Mouse (Mus musculus): ENCODE results near the gene Tcf7l2. TPM values are rescaled to one million over a fixed set of nuclear protein-coding genes. Genes with fewer than 3 reads are reported as not detected.

Tcf7l2 gene
- total and polyA plus RNA-seq, 2 experiments = 3.2 to 14.6 TPM

DNA sequence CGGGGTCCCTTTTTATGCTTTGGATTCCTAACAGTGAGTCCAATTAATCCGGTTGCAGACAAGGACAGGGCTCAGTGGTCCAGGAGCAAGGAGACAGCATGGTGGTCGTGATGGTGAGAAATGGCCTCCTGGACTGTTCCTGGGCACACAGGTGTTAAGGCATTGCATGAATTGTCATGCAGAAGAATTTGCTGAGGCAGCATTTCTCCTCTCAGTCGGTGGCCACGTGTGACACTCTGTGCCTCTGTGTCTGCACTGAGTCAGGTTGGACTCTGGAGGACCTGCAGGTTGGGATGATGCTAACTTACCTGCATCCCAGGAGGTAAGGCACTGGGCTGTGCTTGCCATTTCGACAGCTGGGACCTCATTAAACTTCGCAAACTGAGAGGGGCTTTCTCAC, 63.2 kb downstream of the Tcf7l2 start:
- TF ChIP-seq CTCF (IDR thresholded peaks at IDR 0.05; ENCODE audit: low read depth, low read length) (no peak), POLR2A (IDR thresholded peaks at IDR 0.05; ENCODE audit: extremely low read depth, insufficient read depth, low read length) (no peak)
- Histone ChIP-seq H3K36me3 (ENCODE audit: control insufficient read depth, insufficient read depth, low read length) (no peaks in the 10 kb centered on the region), H3K4me1 (ENCODE audit: control insufficient read depth, insufficient read depth, low read length) (peaks cover 51% of the 10 kb centered on the region), H3K79me2 (ENCODE audit: control insufficient read depth, insufficient read depth, low read length) (peaks cover 19% of the 10 kb centered on the region; the same call in 1 of the 2 replicates), H3K27ac (replicated peaks; ENCODE audit: insufficient read depth, low read depth, low read length) (no peak overlapping the region), H3K9ac (ENCODE audit: low read depth, low read length) (no peak overlapping the region), H3K27me3 (ENCODE audit: control insufficient read depth, insufficient read depth, low read length) (no peaks in the 10 kb centered on the region), H3K4me3 (ENCODE audit: insufficient read depth, low read depth, low read length) (no peak overlapping the region)
- WGBS = 67% methylated on average over 7 of the region's 7 CpGs
- no peak for DNase-seq (ENCODE audit: extremely low read depth, low read depth, low spot score)

- Histone ChIP-seq H3K4me1 (ENCODE audit: control insufficient read depth, insufficient read depth, low read length) (peaks cover 51% of the 10 kb centered on the region), H3K79me2 (ENCODE audit: control insufficient read depth, insufficient read depth, low read length) (peaks cover 24% of the 10 kb centered on the region), H3K36me3 (ENCODE audit: control insufficient read depth, insufficient read depth, low read length) (no peaks in the 10 kb centered on the region), H3K27me3 (ENCODE audit: control insufficient read depth, insufficient read depth, low read length) (no peaks in the 10 kb centered on the region), H3K27ac (replicated peaks; ENCODE audit: insufficient read depth, low read depth, low read length) (peak overlapping the region; percentile 68), H3K4me3 (ENCODE audit: insufficient read depth, low read depth, low read length) (no peak overlapping the region), H3K9ac (ENCODE audit: low read depth, low read length) (no peak overlapping the region)
- peak; percentile 80 for DNase-seq (ENCODE audit: extremely low read depth, low read depth, low spot score)
- 12% methylated on average over 12 of the region's 12 CpGs for WGBS
- TF ChIP-seq POLR2A (IDR thresholded peaks at IDR 0.05; ENCODE audit: extremely low read depth, insufficient read depth, low read length) (no peak), CTCF (IDR thresholded peaks at IDR 0.05; ENCODE audit: low read depth, low read length) (no peak)
These were observed 65.0 kb downstream of the Tcf7l2 start for GRCm38 (mm10) chr19:55806434-55807193.

GRCm38 (mm10) chr19:55807194-55808053, 65.8 kb downstream of the Tcf7l2 start:
- Histone ChIP-seq H3K36me3 (ENCODE audit: control insufficient read depth, insufficient read depth, low read length) (no peaks in the 10 kb centered on the region), H3K27ac (replicated peaks; ENCODE audit: insufficient read depth, low read depth, low read length) (peak overlapping the region; percentile 68), H3K9ac (ENCODE audit: low read depth, low read length) (peak overlapping the region; percentile 25), H3K79me2 (ENCODE audit: control insufficient read depth, insufficient read depth, low read length) (peaks cover 26% of the 10 kb centered on the region), H3K4me1 (ENCODE audit: control insufficient read depth, insufficient read depth, low read length) (peaks cover 43% of the 10 kb centered on the region), H3K4me3 (ENCODE audit: insufficient read depth, low read depth, low read length) (no peak overlapping the region), H3K27me3 (ENCODE audit: control insufficient read depth, insufficient read depth, low read length) (no peaks in the 10 kb centered on the region)
- 26% methylated on average over 20 of the region's 20 CpGs for WGBS
- TF ChIP-seq POLR2A (IDR thresholded peaks at IDR 0.05; ENCODE audit: extremely low read depth, insufficient read depth, low read length) = no peak
- peak; percentile 25; the same call in 1 of the 2 replicates for TF ChIP-seq CTCF (IDR thresholded peaks at IDR 0.05; ENCODE audit: low read depth, low read length)
- DNase-seq (ENCODE audit: extremely low read depth, low read depth, low spot score) = no peak

GRCm38 (mm10) chr19:55808304-55808703, 66.7 kb downstream of the Tcf7l2 start:
- no peaks in the 10 kb centered on the region for H3K27me3 ChIP-seq (ENCODE audit: control insufficient read depth, insufficient read depth, low read length)
- 20% methylated on average over 2 of the region's 2 CpGs for WGBS
- H3K4me3 ChIP-seq (ENCODE audit: insufficient read depth, low read depth, low read length) = no peak overlapping the region
- peaks cover 36% of the 10 kb centered on the region for H3K4me1 ChIP-seq (ENCODE audit: control insufficient read depth, insufficient read depth, low read length)
- peak; percentile 89 for DNase-seq (ENCODE audit: extremely low read depth, low read depth, low spot score)
- peaks cover 31% of the 10 kb centered on the region for H3K79me2 ChIP-seq (ENCODE audit: control insufficient read depth, insufficient read depth, low read length)
- H3K27ac ChIP-seq (replicated peaks; ENCODE audit: insufficient read depth, low read depth, low read length) = peak overlapping the region; percentile 5
- TF ChIP-seq POLR2A (IDR thresholded peaks at IDR 0.05; ENCODE audit: extremely low read depth, insufficient read depth, low read length) (no peak), CTCF (IDR thresholded peaks at IDR 0.05; ENCODE audit: low read depth, low read length) (0 out of 2 replicates have a peak, but pooled peaks have one; percentile 21)
- no peak overlapping the region for H3K9ac ChIP-seq (ENCODE audit: low read depth, low read length)
- H3K36me3 ChIP-seq (ENCODE audit: control insufficient read depth, insufficient read depth, low read length) = no peaks in the 10 kb centered on the region

- peaks cover 33% of the 10 kb centered on the region for H3K79me2 ChIP-seq (ENCODE audit: control insufficient read depth, insufficient read depth, low read length)
- H3K27ac ChIP-seq (replicated peaks; ENCODE audit: insufficient read depth, low read depth, low read length) = no peak overlapping the region
- no peak overlapping the region for H3K4me3 ChIP-seq (ENCODE audit: insufficient read depth, low read depth, low read length)
- no peak for DNase-seq (ENCODE audit: extremely low read depth, low read depth, low spot score)
- H3K9ac ChIP-seq (ENCODE audit: low read depth, low read length) = no peak overlapping the region
- TF ChIP-seq POLR2A (IDR thresholded peaks at IDR 0.05; ENCODE audit: extremely low read depth, insufficient read depth, low read length) (no peak), CTCF (IDR thresholded peaks at IDR 0.05; ENCODE audit: low read depth, low read length) (no peak)
- peaks cover 28% of the 10 kb centered on the region for H3K4me1 ChIP-seq (ENCODE audit: control insufficient read depth, insufficient read depth, low read length)
- no peaks in the 10 kb centered on the region; the same call in 1 of the 2 replicates for H3K36me3 ChIP-seq (ENCODE audit: control insufficient read depth, insufficient read depth, low read length)
- H3K27me3 ChIP-seq (ENCODE audit: control insufficient read depth, insufficient read depth, low read length) = no peaks in the 10 kb centered on the region
- 95% methylated on average over 4 of the region's 4 CpGs for WGBS
These were observed 67.9 kb downstream of the Tcf7l2 start for GRCm38 (mm10) chr19:55809539-55809938.

All from liver, adult 2 months (tissue).